ENCODE assay signal across 9 mouse cellular contexts in genomic region chr7:36695791-36696241, GRCm38 (mm10). TPM values are rescaled to one million over a fixed set of nuclear protein-coding genes. Genes with fewer than 3 reads are reported as not detected.
A peak's percentile ranks its signal among the peaks of the same experiment; 100 is the strongest.
DNase-seq lines count a peak whose midpoint lies in the region; ATAC-seq and TF ChIP-seq lines count a peak whose summit lies in the region.
"Had no signal": no experiment of that assay in that cellular context is flagged by ENCODE, and none has a peak within 500 bp of the region (broad histone marks: within the 10 kb centered on the region; RNA-seq: fewer than 3 reads in every experiment).

No protein-coding gene starts in this region.

- ATAC-seq in intestine, embryonic 14.5 days (replicated peaks; ENCODE audit: low FRiP score, low TSS enrichment, low read depth), result no peak
- no peak for ATAC-seq in liver, embryonic 14.5 days (ENCODE audit: insufficient read depth)
- no peak for ATAC-seq in erythroblast, adult 5-6 weeks (replicated peaks; ENCODE audit: low FRiP score, poor library complexity, severe bottlenecking)

- TF ChIP-seq EP300 in liver, embryonic 14.5 days (IDR thresholded peaks at IDR 0.05; ENCODE audit: low read depth), result no peak

- DNase-seq in left cerebral cortex, adult 18-20 months (ENCODE audit: low spot score in 2 of 2), result peak; percentile 42 to 63
- no peak for DNase-seq in left cerebral cortex, adult 9 months (ENCODE audit: low spot score in 2 of 2)
- DNase-seq in cerebellum, adult 9-10 months, result peak; percentile 52
- peak; percentile 64 for DNase-seq in gastrocnemius, postnatal 25 days
- DNase-seq in intestine, embryonic 14.5 days (ENCODE audit: low spot score), result peak; percentile 76
- DNase-seq in liver, embryonic 14.5 days (ENCODE audit: low read depth in 3 of 3, low spot score in 3 of 3), result no peak

- no peak for TF ChIP-seq CTCF in liver, embryonic 14.5 days (IDR thresholded peaks at IDR 0.05; ENCODE audit: low read depth)
- no peak for TF ChIP-seq CTCF in olfactory bulb, adult 2 months (IDR thresholded peaks at IDR 0.05; ENCODE audit: insufficient read depth, low read depth, low read length)

- WGBS in intestine, embryonic 14.5 days, result under 1% methylated on average over 42 of the region's 42 CpGs
- 1% methylated on average over 42 of the region's 42 CpGs for WGBS in liver, embryonic 14.5 days (ENCODE audit: insufficient replicate concordance)
- WGBS in olfactory bulb, adult 2 months, result under 1% methylated on average over 42 of the region's 42 CpGs

- no peaks in the 10 kb centered on the region for H3K9me3 ChIP-seq in intestine, embryonic 14.5 days (ENCODE audit: control insufficient read depth, low read length)
- H3K9me3 ChIP-seq in liver, embryonic 14.5 days (ENCODE audit: control insufficient read depth, low read length), result no peaks in the 10 kb centered on the region

- H3K4me3 ChIP-seq in intestine, embryonic 14.5 days (ENCODE audit: low read depth, low read length), result peak overlapping the region; percentile 72
- peak overlapping the region; percentile 22 to 52 for H3K4me3 ChIP-seq in liver, embryonic 14.5 days (ENCODE audit: insufficient read depth in 1 of 2, low read depth in 2 of 2, low read length in 2 of 2)
- H3K4me3 ChIP-seq in olfactory bulb, adult 2 months (ENCODE audit: insufficient read depth, low read depth, low read length), result peak overlapping the region; percentile 58

- H3K27me3 ChIP-seq in intestine, embryonic 14.5 days (replicated peaks; ENCODE audit: control insufficient read depth, insufficient read depth, low read length), result peaks cover 34% of the 10 kb centered on the region
- peaks cover 89% of the 10 kb centered on the region for H3K27me3 ChIP-seq in liver, embryonic 14.5 days (ENCODE audit: control insufficient read depth, insufficient read depth, low read length)

- no peaks in the 10 kb centered on the region for H3K36me3 ChIP-seq in intestine, embryonic 14.5 days (ENCODE audit: control insufficient read depth, insufficient read depth, low read length)
- no peaks in the 10 kb centered on the region for H3K36me3 ChIP-seq in liver, embryonic 14.5 days (replicated peaks; ENCODE audit: control insufficient read depth, insufficient read depth, low read depth)

- H3K4me1 ChIP-seq in intestine, embryonic 14.5 days (replicated peaks; ENCODE audit: control insufficient read depth, insufficient read depth, low read length), result peaks cover 48% of the 10 kb centered on the region
- no peaks in the 10 kb centered on the region for H3K4me1 ChIP-seq in liver, embryonic 14.5 days (replicated peaks; ENCODE audit: control insufficient read depth in 2 of 2, insufficient read depth in 2 of 2, low read length in 1 of 2)
- H3K4me1 ChIP-seq in olfactory bulb, adult 2 months (ENCODE audit: control insufficient read depth, insufficient read depth, low read length), result peaks cover 23% of the 10 kb centered on the region

- H3K4me2 ChIP-seq in intestine, embryonic 14.5 days (ENCODE audit: low read length), result peak overlapping the region; percentile 94
- H3K4me2 ChIP-seq in liver, embryonic 14.5 days (ENCODE audit: low read depth), result peak overlapping the region; percentile 66

- H3K9ac ChIP-seq in intestine, embryonic 14.5 days (ENCODE audit: low read length), result peak overlapping the region; percentile 76
- H3K9ac ChIP-seq in liver, embryonic 14.5 days (replicated peaks), result no peak overlapping the region

- no peak for TF ChIP-seq POLR2A in olfactory bulb, adult 2 months (IDR thresholded peaks at IDR 0.05; ENCODE audit: insufficient read depth, low read depth, low read length)

- H3K27ac ChIP-seq in intestine, embryonic 14.5 days (ENCODE audit: low read depth), result peak overlapping the region; percentile 90
- no peak overlapping the region for H3K27ac ChIP-seq in liver, embryonic 14.5 days
- no peak overlapping the region for H3K27ac ChIP-seq in olfactory bulb, adult 2 months (ENCODE audit: insufficient read depth, low read depth, low read length)
- H3K27ac ChIP-seq: macrophage had no signal

RNA-seq across cellular contexts. Expression of gene Tshz3, which starts 2.1 kb away (rescaled TPM):
- total RNA-seq in left cerebral cortex, adult 18-20 months (2021), result 10 to 100 TPM; 42.9 to 45.6 TPM
- 1 to 10 TPM; 2.7 to 3.4 TPM for total RNA-seq in gastrocnemius, postnatal 25 days (2021)
- polyA plus RNA-seq in intestine, embryonic 14.5 days (2014; fragmentation: Nextera tagmentation; extraction: Ambion mirVana), result 23.9 and 25.1 TPM in 2 replicates
- 0.40 and 0.48 TPM in 2 replicates for polyA plus RNA-seq in liver, embryonic 14.5 days (2012; rRNA removed)
- 0.33 and 0.34 TPM in 2 replicates for polyA plus RNA-seq in liver, embryonic 14.5 days (2014; fragmentation: Nextera tagmentation; extraction: Ambion mirVana)
- polyA plus RNA-seq in olfactory bulb, adult 2 months (2012; ENCODE audit: insufficient read depth, insufficient read length, low replicate concordance, missing spikeins), result not detected in 2 replicates
- not detected in 2 replicates for total RNA-seq in erythroblast, adult 5-6 weeks (2015; ENCODE audit: low replicate concordance)
- total RNA-seq in erythroblast, adult 5-6 weeks (2017; ENCODE audit: low replicate concordance), result not detected in 2 replicates
- polyA plus RNA-seq: macrophage had no signal

Comparison
In these comparisons a context has a peak if more than half of its experiments do, and no peak if none do; other contexts are left out.
1. DNase-seq: peak in left cerebral cortex, adult 18-20 months (2 of 2), cerebellum, adult 9-10 months (single experiment), gastrocnemius, postnatal 25 days (single experiment) and intestine, embryonic 14.5 days (single experiment); none in left cerebral cortex, adult 9 months (0 of 2) and liver, embryonic 14.5 days (0 of 3).
2. RNA of gene Tshz3, which starts 2.1 kb away (total RNA-seq): 42.9 to 45.6 TPM in left cerebral cortex, adult 18-20 months; 2.7 to 3.4 TPM in gastrocnemius, postnatal 25 days and not detected in erythroblast, adult 5-6 weeks; every median in the first group is over 4 times any median in the second.
3. Peak in every context shown above with its lines, with median percentiles within 50 percentile points of each other: H3K4me3 ChIP-seq.